In genomic region chr13:106813519-106813918, GRCm38 (mm10) we compare ENCODE assay signal across 19 mouse cellular contexts.
DNase-seq lines count a peak whose midpoint lies in the region; ATAC-seq and TF ChIP-seq lines count a peak whose summit lies in the region.
"Had no signal": no experiment of that assay in that cellular context is flagged by ENCODE, and none has a peak within 500 bp of the region (broad histone marks: within the 10 kb centered on the region; RNA-seq: fewer than 3 reads in every experiment).

No protein-coding gene starts in this region.

- no peak overlapping the region for H3K9ac ChIP-seq in liver, embryonic 11.5 days (ENCODE audit: low read depth, low read length)
- H3K9ac ChIP-seq in midbrain, embryonic 16.5 days (ENCODE audit: low read depth, low read length): no peak overlapping the region
- H3K9ac ChIP-seq: forebrain, embryonic 12.5 days; kidney, embryonic 15.5 days; liver, embryonic 14.5 days; midbrain, embryonic 12.5 days had no signal

- no peak for TF ChIP-seq POLR2A in bone marrow macrophage, adult 2 months (IDR thresholded peaks at IDR 0.05; ENCODE audit: borderline replicate concordance, low read depth, low read length)

- DNase-seq in liver, embryonic 11.5 days (ENCODE audit: low spot score): no peak
- DNase-seq in liver: no peak
- no peak for DNase-seq in thymus, postnatal 10 days (ENCODE audit: low spot score in 2 of 2)
- DNase-seq: adrenal gland, postnatal 36 days; cerebellum, adult 9-11 months; heart, postnatal 4 days; left cerebral cortex, postnatal 4 days; lung, postnatal 14 days; thymus, postnatal 25 days had no signal

- peak overlapping the region; percentile 41; the same call in 1 of the 2 replicates for H3K27ac ChIP-seq in liver, embryonic 11.5 days (ENCODE audit: low read depth, low read length)
- H3K27ac ChIP-seq in bone marrow macrophage, adult 2 months (ENCODE audit: insufficient read depth, low read depth, low read length): peak overlapping the region; percentile 84
- H3K27ac ChIP-seq in midbrain, embryonic 16.5 days (ENCODE audit: low read length): no peak overlapping the region
- H3K27ac ChIP-seq: forebrain, embryonic 12.5 days; kidney, embryonic 15.5 days; liver, embryonic 14.5 days; midbrain, embryonic 12.5 days had no signal

- WGBS in liver, embryonic 11.5 days: 60% methylated on average over 4 of the region's 4 CpGs
- WGBS in midbrain, embryonic 16.5 days: 96% methylated on average over 4 of the region's 4 CpGs

- H3K36me3 ChIP-seq in liver, embryonic 11.5 days (ENCODE audit: control insufficient read depth, insufficient read depth, low read length): peaks cover 5% of the 10 kb centered on the region
- H3K36me3 ChIP-seq in midbrain, embryonic 16.5 days (ENCODE audit: control insufficient read depth, insufficient read depth, low read length): 0 out of 2 replicates have a peak, but pooled peaks cover 5% of the 10 kb centered on the region

- H3K9me3 ChIP-seq in liver, embryonic 11.5 days (ENCODE audit: control insufficient read depth, low read length): no peaks in the 10 kb centered on the region
- no peaks in the 10 kb centered on the region for H3K9me3 ChIP-seq in midbrain, embryonic 16.5 days (replicated peaks; ENCODE audit: control insufficient read depth, low read length, poor library complexity, severe bottlenecking)
- H3K9me3 ChIP-seq: forebrain, embryonic 12.5 days; kidney, embryonic 15.5 days; midbrain, embryonic 12.5 days had no signal

- no peak for TF ChIP-seq CTCF in bone marrow macrophage, adult 2 months (IDR thresholded peaks at IDR 0.05; ENCODE audit: low read depth, low read length)

- no peak for ATAC-seq in liver, embryonic 11.5 days (replicated peaks; ENCODE audit: low FRiP score)
- peak; percentile 62 to 73 for ATAC-seq in hematopoietic stem cell, adult 5-6 weeks (replicated peaks in 1 of 2; ENCODE audit: insufficient read depth in 1 of 2, low FRiP score in 2 of 2, low TSS enrichment in 1 of 2, low read depth in 1 of 2, poor library complexity in 2 of 2, severe bottlenecking in 2 of 2)
- ATAC-seq in monocyte, adult 5-6 weeks (replicated peaks; ENCODE audit: insufficient number of reproducible peaks, low FRiP score, low TSS enrichment, poor library complexity, severe bottlenecking): peak; percentile 25; the same call in 1 of the 2 replicates
- ATAC-seq in midbrain, embryonic 16.5 days: no peak
- ATAC-seq: intestine, embryonic 16.5 days had no signal

- H3K4me3 ChIP-seq in liver, embryonic 11.5 days (ENCODE audit: low read depth, low read length): no peak overlapping the region
- H3K4me3 ChIP-seq in bone marrow macrophage, adult 2 months (ENCODE audit: insufficient read depth, low read length): peak overlapping the region; percentile 45
- no peak overlapping the region for H3K4me3 ChIP-seq in midbrain, embryonic 16.5 days (ENCODE audit: low read depth, low read length)
- H3K4me3 ChIP-seq: forebrain, embryonic 12.5 days; kidney, embryonic 15.5 days; midbrain, embryonic 12.5 days; myocyte had no signal

- no peaks in the 10 kb centered on the region for H3K4me1 ChIP-seq in liver, embryonic 11.5 days (replicated peaks; ENCODE audit: control insufficient read depth, insufficient read depth, low read length)
- peaks cover 23% of the 10 kb centered on the region for H3K4me1 ChIP-seq in bone marrow macrophage, adult 2 months (ENCODE audit: control insufficient read depth, insufficient read depth, low read length)
- H3K4me1 ChIP-seq in midbrain, embryonic 16.5 days (ENCODE audit: control insufficient read depth, insufficient read depth, low read length): no peaks in the 10 kb centered on the region
- H3K4me1 ChIP-seq: forebrain, embryonic 12.5 days; midbrain, embryonic 12.5 days had no signal

- H3K4me2 ChIP-seq in liver, embryonic 11.5 days: no peak overlapping the region
- H3K4me2 ChIP-seq in midbrain, embryonic 16.5 days (ENCODE audit: low read length): no peak overlapping the region
- H3K4me2 ChIP-seq: forebrain, embryonic 12.5 days; kidney, embryonic 15.5 days; midbrain, embryonic 12.5 days had no signal

- H3K27me3 ChIP-seq in liver, embryonic 11.5 days (replicated peaks; ENCODE audit: control insufficient read depth, insufficient read depth, low read length): no peaks in the 10 kb centered on the region
- no peaks in the 10 kb centered on the region for H3K27me3 ChIP-seq in midbrain, embryonic 16.5 days (ENCODE audit: control insufficient read depth, insufficient read depth, low read depth, low read length)
- H3K27me3 ChIP-seq: forebrain, embryonic 12.5 days; kidney, embryonic 15.5 days; midbrain, embryonic 12.5 days had no signal

Comparison
In these comparisons a context has a peak if more than half of its experiments do, and no peak if none do; other contexts are left out.
1. ATAC-seq: peak in hematopoietic stem cell, adult 5-6 weeks (2 of 2) and monocyte, adult 5-6 weeks (single experiment); none in liver, embryonic 11.5 days (single experiment) and midbrain, embryonic 16.5 days (single experiment).